Mouse (Mus musculus) limb, embryonic 10.5 days (tissue): ENCODE measurements around the gene Unc45b. TPM values are rescaled to one million over a fixed set of nuclear protein-coding genes. Genes with fewer than 3 reads are reported as not detected.
"Not testable (repeated sequence)": the region's sequence is repeated elsewhere in the genome, so short reads cannot be mapped to it uniquely, and the experiment has no call there.

ENCODE experiments used
- DNase-seq: peaks from one replicate; pipeline ENCODE4 v3.0.0-alpha.2; 2017; ENCODE audit warnings: low spot score
- H3K27ac ChIP-seq: fragments of 300-500 bp; sonication (generic); 2 replicates; pipeline ENCODE4 v1.5.1; 2016; ENCODE audit warnings: mild to moderate bottlenecking
- H3K27me3 ChIP-seq: fragments of 300-500 bp; sonication (generic); 2 replicates; pipeline ENCODE4 v1.6.1; 2016; ENCODE audit warnings: low read depth, mild to moderate bottlenecking; ENCODE audit not compliant: poor library complexity, severe bottlenecking
- H3K36me3 ChIP-seq: fragments of 300-500 bp; sonication (generic); 2 replicates; pipeline ENCODE4 v1.6.1; 2016; ENCODE audit warnings: mild to moderate bottlenecking, moderate library complexity
- H3K4me1 ChIP-seq: fragments of 300-500 bp; sonication (generic); 2 replicates; pipeline ENCODE4 v1.6.1; 2016
- H3K4me3 ChIP-seq: fragments of 300-500 bp; sonication (generic); 2 replicates; pipeline ENCODE4 v1.5.1; 2016; ENCODE audit warnings: mild to moderate bottlenecking, moderate library complexity
- H3K9me3 ChIP-seq: fragments of 300-500 bp; sonication (generic); replicated peaks from 2 replicates; pipeline ENCODE4 v1.6.1; 2016; ENCODE audit warnings: mild to moderate bottlenecking
- WGBS: fragments of 180-500 bp; shearing (Covaris S2); methylation state at CpG from one replicate; pipeline ENCODE4 v1.1.7; 2016; 5-methylcytosine and 5-hydroxymethylcytosine counted together
- polyA plus RNA-seq: library from polyadenylated mRNA; unstranded; fragments of >200 nt; fragmentation: Nextera tagmentation; extraction: Ambion mirVana; gene quantifications from 2 replicates; pipeline ENCODE4 v1.2.1, GENCODE M21; 2016

Gene Unc45b
- polyA plus RNA-seq, 1 experiment from 2014 or later, result 1.4 TPM

DNA sequence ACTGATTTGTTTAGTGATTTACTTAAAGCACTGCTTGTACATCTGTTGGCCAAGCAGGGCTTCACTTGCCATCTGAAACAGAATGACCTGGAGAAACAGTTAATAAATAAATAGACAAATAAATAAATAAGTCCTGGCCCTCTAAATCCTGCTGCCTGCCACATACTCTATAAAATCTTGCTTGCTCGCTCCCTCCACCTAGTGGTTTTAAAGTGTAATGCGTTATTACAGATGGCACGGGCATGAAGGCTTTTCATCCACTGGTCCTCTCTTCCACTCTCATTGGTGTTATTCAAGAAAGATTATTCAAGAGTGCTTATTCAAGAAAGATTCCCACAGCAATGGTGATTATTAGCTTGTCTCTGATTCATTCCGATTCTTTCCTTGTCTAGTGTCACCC, 49.3 kb downstream of the Unc45b start:
- H3K27me3 ChIP-seq, result 0 out of 2 replicates have a peak, but pooled peaks cover 14% of the 10 kb centered on the region
- WGBS, result 21% methylated on average over 4 of the region's 4 CpGs
- no peak overlapping the region for H3K27ac ChIP-seq
- no peaks in the 10 kb centered on the region for H3K9me3 ChIP-seq
- no peak overlapping the region for H3K4me3 ChIP-seq
- H3K4me1 ChIP-seq, result no peaks in the 10 kb centered on the region
- DNase-seq, result no peak
- H3K36me3 ChIP-seq, result no peaks in the 10 kb centered on the region

DNA sequence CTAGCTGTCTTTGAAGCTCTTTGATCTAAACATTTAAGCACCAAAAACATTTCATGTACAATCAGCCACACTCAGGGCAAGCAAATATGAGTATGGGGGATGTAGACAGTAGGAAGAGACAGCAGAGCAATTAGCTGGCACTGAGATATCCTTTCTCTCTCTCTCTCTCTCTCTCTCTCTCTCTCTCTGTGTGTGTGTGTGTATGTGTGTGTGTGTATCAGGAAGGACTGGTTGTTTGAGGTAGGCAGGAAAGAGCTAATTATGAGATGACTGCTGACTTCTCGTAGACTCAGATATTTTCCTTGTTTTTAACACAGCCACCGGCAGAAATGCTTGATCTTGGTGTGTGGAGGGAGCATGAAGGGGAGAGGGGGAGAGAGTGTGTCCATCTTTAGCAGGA, 51.4 kb downstream of the Unc45b start:
- H3K9me3 ChIP-seq, result no peaks in the 10 kb centered on the region
- DNase-seq, result no peak
- 70% methylated on average over 2 of the region's 2 CpGs for WGBS
- no peaks in the 10 kb centered on the region for H3K4me1 ChIP-seq
- no peaks in the 10 kb centered on the region for H3K27me3 ChIP-seq
- no peak overlapping the region for H3K4me3 ChIP-seq
- H3K27ac ChIP-seq, result no peak overlapping the region
- H3K36me3 ChIP-seq, result no peaks in the 10 kb centered on the region

DNA sequence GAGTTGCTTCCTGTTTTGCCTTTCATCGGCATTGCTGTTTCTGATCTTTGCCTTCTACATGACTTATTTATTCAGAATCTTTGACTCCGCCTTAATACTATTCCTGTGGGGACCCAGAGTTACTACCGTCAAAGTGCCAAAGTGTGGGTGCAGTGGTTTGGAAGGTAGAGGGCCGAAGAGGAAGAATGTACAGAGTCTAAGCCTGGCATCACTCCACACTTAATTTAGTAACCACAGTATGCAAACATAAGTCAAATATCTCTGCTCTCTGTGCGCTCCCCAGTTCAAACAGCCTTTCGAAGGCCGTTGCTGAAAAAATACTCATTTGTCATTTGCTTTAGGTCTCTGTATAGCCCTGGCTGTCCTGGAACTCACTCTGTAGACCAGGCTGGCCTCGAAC, 51.9 kb downstream of the Unc45b start:
- no peak overlapping the region for H3K27ac ChIP-seq
- H3K27me3 ChIP-seq, result no peaks in the 10 kb centered on the region
- no peaks in the 10 kb centered on the region for H3K36me3 ChIP-seq
- no peaks in the 10 kb centered on the region for H3K4me1 ChIP-seq
- H3K9me3 ChIP-seq, result no peaks in the 10 kb centered on the region
- no peak for DNase-seq
- 90% methylated on average over 8 of the region's 8 CpGs for WGBS
- H3K4me3 ChIP-seq, result no peak overlapping the region

DNA sequence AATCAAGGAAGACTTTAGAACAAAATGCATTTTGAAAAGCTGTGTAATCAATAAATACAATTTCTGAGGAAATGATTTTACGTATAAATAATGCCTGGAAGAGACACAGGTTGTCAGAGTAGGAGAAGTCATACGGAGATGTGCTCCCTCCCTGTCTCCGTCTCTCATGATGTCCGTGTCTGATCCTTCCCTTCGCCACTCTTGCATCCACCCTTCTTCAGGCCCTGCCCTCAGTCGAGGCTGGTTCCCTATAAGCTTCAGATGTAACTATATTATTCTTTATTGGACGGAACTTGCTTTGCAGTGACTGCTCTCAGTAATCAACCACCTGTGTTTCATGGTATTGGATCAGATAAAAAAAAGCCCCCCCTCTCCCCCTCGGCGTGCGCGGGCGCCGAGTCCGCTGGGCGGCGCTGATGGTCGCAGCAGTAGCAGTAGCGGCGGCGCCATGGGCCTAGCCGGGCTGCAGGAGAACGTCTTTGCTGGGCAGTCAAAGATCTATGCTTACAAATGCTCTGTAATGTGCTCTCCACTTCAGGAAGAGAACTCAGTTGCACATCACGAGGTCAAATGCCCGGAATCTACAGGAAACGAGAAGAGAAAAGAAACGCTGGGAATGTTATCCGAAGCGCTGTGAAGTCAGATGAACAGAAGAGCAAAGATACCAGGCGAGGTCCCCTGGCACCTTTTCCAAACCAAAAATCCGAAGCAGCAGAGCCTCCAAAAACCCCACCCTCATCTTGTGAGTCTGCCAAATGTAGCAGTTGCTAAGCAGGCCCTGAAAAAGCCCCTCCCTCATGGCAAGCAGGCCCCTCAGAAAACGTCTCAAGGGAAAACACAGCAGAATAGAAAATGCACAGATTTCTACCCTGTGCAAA, 60.6 kb downstream of the Unc45b start:
- peak overlapping the region; percentile 36 for H3K4me3 ChIP-seq
- peaks cover 32% of the 10 kb centered on the region for H3K4me1 ChIP-seq
- 13% methylated on average over 31 of the region's 31 CpGs for WGBS
- peak; percentile 70 for DNase-seq
- no peaks in the 10 kb centered on the region for H3K36me3 ChIP-seq
- H3K27me3 ChIP-seq, result no peaks in the 10 kb centered on the region
- no peaks in the 10 kb centered on the region for H3K9me3 ChIP-seq
- H3K27ac ChIP-seq, result 0 out of 2 replicates have a peak overlapping the region, but pooled peaks have one; percentile 38

DNA sequence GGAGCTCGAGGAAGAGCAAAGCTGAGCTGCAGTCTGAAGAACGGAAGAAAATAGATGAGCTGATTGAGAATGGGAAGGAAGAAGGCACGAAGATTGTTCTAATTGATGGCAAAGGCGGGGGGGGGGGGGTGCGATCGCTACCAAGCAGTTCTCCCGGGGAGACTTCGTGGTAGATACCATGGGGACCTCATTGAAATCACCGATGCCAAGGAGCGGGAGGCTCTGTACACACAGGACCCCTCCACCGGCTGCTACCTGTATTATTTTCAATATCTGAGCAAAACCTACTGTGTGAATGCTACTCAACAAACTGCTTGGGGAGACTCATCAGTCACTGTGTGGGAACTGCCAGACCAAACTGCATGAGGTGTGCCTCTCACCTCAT, 61.2 kb downstream of the Unc45b start:
- Histone ChIP-seq H3K4me1 (peaks cover 35% of the 10 kb centered on the region), H3K36me3 (no peaks in the 10 kb centered on the region), H3K27me3 (no peaks in the 10 kb centered on the region), H3K9me3 (no peaks in the 10 kb centered on the region), H3K27ac (no peak overlapping the region), H3K4me3 (no peak overlapping the region)
- DNase-seq, result no peak
- WGBS, result 78% methylated on average over 11 of the region's 11 CpGs

DNA sequence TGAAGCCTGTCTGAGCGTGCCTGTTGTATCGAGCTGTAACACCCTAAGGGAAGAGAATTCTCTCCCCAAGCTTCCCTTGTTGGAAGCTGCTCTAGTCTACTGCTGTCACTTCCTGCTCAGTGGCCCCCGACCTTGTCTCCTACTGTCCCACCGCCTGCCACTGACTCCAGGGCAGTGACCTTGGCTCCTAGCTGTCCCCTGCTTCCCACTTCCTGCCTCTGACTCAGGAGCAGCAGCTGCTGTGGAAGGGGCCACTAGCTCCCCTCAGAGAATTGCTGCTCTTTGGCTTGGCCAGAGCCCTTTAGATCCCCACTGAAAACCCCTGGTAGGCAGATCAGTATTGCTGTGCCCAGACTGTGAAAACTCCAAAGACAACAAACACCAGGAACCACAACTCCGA, 63.6 kb downstream of the Unc45b start:
- 44% methylated on average over 5 of the region's 5 CpGs for WGBS
- H3K9me3 ChIP-seq, result no peaks in the 10 kb centered on the region
- no peak overlapping the region for H3K4me3 ChIP-seq
- no peak for DNase-seq
- peak overlapping the region; percentile 14; the same call in 1 of the 2 replicates for H3K27ac ChIP-seq
- H3K36me3 ChIP-seq, result peaks cover 5% of the 10 kb centered on the region
- H3K4me1 ChIP-seq, result peaks cover 35% of the 10 kb centered on the region
- H3K27me3 ChIP-seq, result no peaks in the 10 kb centered on the region

DNA sequence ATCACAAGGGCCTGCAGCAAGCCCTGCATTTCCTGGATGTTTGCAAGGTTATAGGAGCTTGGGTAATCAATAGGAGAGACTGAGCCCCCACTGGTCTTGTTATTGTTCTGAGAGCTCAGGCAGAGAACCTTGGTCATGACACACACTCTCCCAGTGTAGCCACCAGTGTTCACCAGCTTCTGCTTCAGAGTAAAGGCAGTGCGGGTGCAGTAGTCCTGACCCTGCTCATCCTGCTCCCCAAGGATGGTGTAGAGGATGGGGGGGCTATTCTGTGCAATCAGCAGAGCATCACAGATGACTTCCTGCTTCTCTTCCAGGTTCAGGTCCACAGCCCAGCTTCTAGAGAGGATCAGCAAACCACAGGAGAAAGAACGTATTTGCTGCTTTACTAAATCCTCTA, 72.1 kb downstream of the Unc45b start:
- H3K27me3 ChIP-seq, DNase-seq, H3K9me3 ChIP-seq, H3K27ac ChIP-seq, H3K4me1 ChIP-seq, H3K4me3 ChIP-seq: not testable (repeated sequence)
- H3K36me3 ChIP-seq, result peaks cover 71% of the 10 kb centered on the region
- 90% methylated on average over 2 of the region's 2 CpGs for whole genome bisulfite sequencing

DNA sequence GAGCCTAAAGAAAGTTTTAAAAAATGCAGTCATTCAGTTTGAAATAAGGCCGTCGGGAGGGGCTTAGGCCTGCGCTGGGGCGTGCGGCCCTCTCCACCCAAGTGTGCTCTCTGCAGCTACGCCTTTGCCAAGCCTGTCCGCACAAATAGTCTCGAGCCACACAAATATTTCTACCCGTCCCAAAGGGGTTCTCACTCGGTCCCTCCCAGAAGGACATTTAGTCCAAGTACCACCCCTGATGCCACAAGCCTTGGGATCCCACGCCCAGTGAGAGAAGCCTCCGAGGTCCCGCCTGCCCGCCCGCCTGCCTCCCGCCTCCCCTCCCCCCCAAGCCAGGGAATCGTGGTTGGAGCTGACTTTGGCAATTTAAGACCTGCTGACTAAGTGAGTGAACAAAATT, 72.8 kb downstream of the Unc45b start:
- H3K9me3 ChIP-seq, result no peaks in the 10 kb centered on the region
- no peaks in the 10 kb centered on the region for H3K27me3 ChIP-seq
- DNase-seq, result no peak
- WGBS, result 84% methylated on average over 17 of the region's 17 CpGs
- H3K4me1 ChIP-seq, result no peaks in the 10 kb centered on the region
- H3K36me3 ChIP-seq, result peaks cover 76% of the 10 kb centered on the region
- H3K4me3 ChIP-seq, result no peak overlapping the region
- no peak overlapping the region for H3K27ac ChIP-seq

DNA sequence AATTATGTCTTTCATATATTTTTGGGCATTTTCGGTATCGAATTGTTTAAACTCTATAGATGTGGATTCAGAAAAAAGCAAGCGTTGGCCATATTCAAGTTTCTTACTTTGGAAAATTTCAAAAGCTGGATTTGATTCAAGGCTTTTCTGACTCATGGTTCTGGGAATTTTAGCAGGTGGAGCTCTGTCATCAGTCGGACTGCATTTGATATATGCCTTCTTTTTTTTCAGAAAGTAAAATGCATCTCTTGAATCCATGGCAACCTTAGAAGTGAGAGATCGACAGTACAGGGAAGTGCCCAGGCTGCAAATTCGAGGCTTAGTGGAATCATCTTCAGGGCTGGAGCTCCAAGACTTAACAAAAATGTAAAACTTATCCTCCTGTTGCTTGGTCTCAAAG, 77.3 kb downstream of the Unc45b start:
- 89% methylated on average over 6 of the region's 6 CpGs for WGBS
- no peak for DNase-seq
- no peak overlapping the region for H3K4me3 ChIP-seq

DNA sequence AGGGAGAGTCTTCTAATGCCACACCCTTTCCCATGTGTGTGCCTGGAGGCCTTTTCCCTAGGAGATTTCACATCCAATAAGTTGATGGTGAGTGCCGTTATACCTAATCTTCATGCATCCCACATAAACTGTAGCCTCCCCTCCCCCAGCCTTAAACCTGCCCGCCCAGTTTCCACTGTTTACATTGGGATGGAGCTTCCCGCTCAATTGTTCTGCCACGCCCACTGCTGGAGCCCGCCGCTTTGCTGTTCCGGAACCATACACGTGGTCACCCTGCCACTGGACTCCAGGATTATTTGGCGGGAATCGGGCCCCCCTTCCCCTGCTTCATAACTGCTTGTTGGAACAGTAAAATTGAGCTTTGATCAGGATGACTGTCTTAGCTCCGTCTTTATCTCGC, 79.0 kb downstream of the Unc45b start:
- Histone ChIP-seq H3K4me1 (peaks cover 29% of the 10 kb centered on the region), H3K36me3 (peaks cover 27% of the 10 kb centered on the region), H3K27me3 (0 out of 2 replicates have a peak, but pooled peaks cover 11% of the 10 kb centered on the region), H3K27ac (no peak overlapping the region), H3K9me3 (no peaks in the 10 kb centered on the region), H3K4me3 (no peak overlapping the region; the same call in 1 of the 2 replicates)
- WGBS, result 36% methylated on average over 12 of the region's 12 CpGs
- DNase-seq, result peak; percentile 49

More for the DNA sequence above, 77.3 kb downstream of the Unc45b start:
- Histone ChIP-seq H3K27ac (no peak overlapping the region), H3K9me3 (no peaks in the 10 kb centered on the region), H3K4me1 (peaks cover 29% of the 10 kb centered on the region), H3K27me3 (0 out of 2 replicates have a peak, but pooled peaks cover 11% of the 10 kb centered on the region), H3K36me3 (peaks cover 38% of the 10 kb centered on the region)

DNA sequence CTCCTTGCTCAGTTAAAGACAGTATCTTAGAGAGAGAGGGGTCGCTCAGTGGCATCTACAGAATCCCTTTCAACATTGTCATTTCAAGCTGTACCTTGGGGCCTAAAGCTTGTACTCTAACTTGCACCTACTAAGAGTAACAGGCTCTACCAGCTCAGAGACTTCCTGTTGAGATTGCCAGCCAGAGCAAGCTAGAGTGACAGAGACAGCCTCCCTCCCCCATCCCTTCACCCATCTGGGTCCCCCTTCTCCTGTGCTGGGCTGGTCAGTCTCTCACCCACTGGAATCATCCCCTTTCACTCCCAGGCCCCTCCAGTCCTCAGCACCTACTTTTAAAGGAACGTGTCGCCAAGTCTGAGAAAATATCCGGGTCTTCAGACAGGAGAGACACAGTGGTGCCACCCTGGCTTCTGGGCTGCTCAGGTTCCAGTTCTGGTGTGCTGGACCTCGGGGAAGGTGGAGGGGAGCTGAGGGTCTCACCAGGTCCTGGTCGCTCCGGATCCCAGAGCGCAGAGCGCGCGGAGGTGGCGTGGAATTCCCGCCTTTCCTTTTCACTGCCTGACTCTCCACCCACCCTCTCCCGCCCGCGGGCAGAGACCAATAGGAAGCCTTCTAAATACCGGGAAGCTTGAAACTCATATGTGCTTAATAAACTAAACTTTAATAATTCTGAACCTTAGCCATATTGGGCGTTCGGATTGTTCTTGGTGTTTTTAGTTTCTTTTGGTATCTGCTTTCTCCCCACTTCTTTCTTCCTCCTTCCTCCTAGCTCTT, 80.4 kb downstream of the Unc45b start:
- WGBS, result 12% methylated on average over 19 of the region's 19 CpGs

DNA sequence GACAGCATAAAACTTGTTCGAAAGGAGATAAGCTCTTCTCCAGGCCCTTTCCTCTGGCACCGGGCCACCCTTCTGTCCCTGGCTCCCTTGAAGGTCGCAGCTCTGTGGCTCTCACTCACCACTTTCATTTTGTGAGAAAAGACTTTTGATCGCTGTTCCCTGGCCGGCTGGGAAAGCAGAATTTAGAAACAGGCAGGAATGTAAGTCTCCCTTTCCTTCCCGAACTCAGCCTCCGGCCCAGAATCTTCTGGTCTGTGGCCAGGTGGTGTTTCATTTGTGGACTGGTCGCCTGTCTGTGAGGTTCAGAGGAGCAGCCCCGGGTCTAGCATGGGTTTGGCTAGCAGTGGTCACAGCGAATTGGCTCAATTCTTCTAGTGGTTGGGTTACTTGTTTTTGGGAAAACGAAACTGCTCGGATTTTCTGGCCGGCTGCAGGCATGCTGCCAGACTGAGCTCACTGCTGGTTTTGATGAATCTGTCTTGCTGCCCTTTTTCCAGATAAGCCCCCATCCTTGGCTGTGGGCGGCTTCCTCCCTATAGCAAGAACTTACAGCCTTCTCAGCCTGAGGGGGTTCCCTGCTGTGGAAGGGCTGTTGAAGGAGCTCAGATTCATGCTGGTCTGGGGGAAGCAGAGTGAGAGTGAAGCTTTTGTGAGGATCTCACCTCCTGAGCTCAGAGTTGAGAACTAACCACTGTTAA, 81.3 kb downstream of the Unc45b start, which contains the start of gene Slfn9:
Slfn9 (minus strand) TSS at position 362 of the 698 bp plus-strand sequence.
- H3K27me3 ChIP-seq, result 0 out of 2 replicates have a peak, but pooled peaks cover 11% of the 10 kb centered on the region
- WGBS, result 12% methylated on average over 14 of the region's 14 CpGs
- H3K36me3 ChIP-seq, result peaks cover 9% of the 10 kb centered on the region; the same call in 1 of the 2 replicates
- peak within 1 kb of the TSS; percentile 53 for H3K4me3 ChIP-seq
- no peaks in the 10 kb centered on the region for H3K9me3 ChIP-seq
- H3K4me1 ChIP-seq, result peaks cover 29% of the 10 kb centered on the region
- H3K27ac ChIP-seq, result peak within 1 kb of the TSS; percentile 76
- DNase-seq, result peak; percentile 63

More for the DNA sequence above, 80.4 kb downstream of the Unc45b start:
- Histone ChIP-seq H3K27ac (peak overlapping the region; percentile 76), H3K36me3 (peaks cover 13% of the 10 kb centered on the region; the same call in 1 of the 2 replicates), H3K27me3 (0 out of 2 replicates have a peak, but pooled peaks cover 11% of the 10 kb centered on the region), H3K4me3 (peak overlapping the region; percentile 53), H3K4me1 (peaks cover 29% of the 10 kb centered on the region)
- not testable (repeated sequence) for H3K9me3 ChIP-seq
- peak; percentile 76 for DNase-seq
